Mouse (Mus musculus) limb, embryonic 12.5 days (tissue): ENCODE measurements at regions not wholly inside any gene's neighbourhood (a gene's known extent, or its start where the extent isn't known, plus 50 kb on each side); places are given as distances from the start of the nearest gene placed in this dataset.
A peak's percentile ranks its signal among the peaks of the same experiment; 100 is the strongest.

Source experiments
- ATAC-seq: fragments of 200-750 bp; cut with Nextera tagmentation; 2 replicates; pipeline ENCODE4 v1.8.0; 2017; ENCODE audit warnings: low read depth, moderate TSS enrichment; ENCODE audit not compliant: insufficient number of reproducible peaks, insufficient read depth, low FRiP score, low TSS enrichment
- H3K27ac ChIP-seq: fragments of 300-500 bp; sonication (generic); 2 replicates; pipeline ENCODE4 v1.5.1; 2016; ENCODE audit warnings: mild to moderate bottlenecking, moderate library complexity
- H3K27me3 ChIP-seq: fragments of 300-500 bp; sonication (generic); 2 replicates; pipeline ENCODE4 v1.6.1; 2016; ENCODE audit warnings: mild to moderate bottlenecking, moderate library complexity
- H3K36me3 ChIP-seq: fragments of 300-500 bp; sonication (generic); 2 replicates; pipeline ENCODE4 v1.6.1; 2016; ENCODE audit warnings: mild to moderate bottlenecking, moderate library complexity
- H3K4me1 ChIP-seq: fragments of 300-500 bp; sonication (generic); replicated peaks from 2 replicates; pipeline ENCODE4 v1.6.1; 2016
- H3K4me2 ChIP-seq: fragments of 300-500 bp; sonication (generic); 2 replicates; pipeline ENCODE4 v1.6.1; 2016; ENCODE audit warnings: mild to moderate bottlenecking, moderate library complexity
- H3K4me3 ChIP-seq: fragments of 300-500 bp; sonication (generic); replicated peaks from 2 replicates; pipeline ENCODE4 v1.5.1; 2016; ENCODE audit warnings: mild to moderate bottlenecking
- H3K9ac ChIP-seq: fragments of 300-500 bp; sonication (generic); replicated peaks from 2 replicates; pipeline ENCODE4 v1.6.1; 2016; ENCODE audit warnings: mild to moderate bottlenecking, moderate library complexity
- H3K9me3 ChIP-seq: fragments of 300-500 bp; sonication (generic); 2 replicates; pipeline ENCODE4 v1.6.1; 2016; ENCODE audit warnings: mild to moderate bottlenecking, moderate library complexity
- WGBS: fragments of 180-500 bp; shearing (Covaris S2); methylation state at CpG from one replicate; pipeline ENCODE4 v1.1.7; 2016; 5-methylcytosine and 5-hydroxymethylcytosine counted together

DNA sequence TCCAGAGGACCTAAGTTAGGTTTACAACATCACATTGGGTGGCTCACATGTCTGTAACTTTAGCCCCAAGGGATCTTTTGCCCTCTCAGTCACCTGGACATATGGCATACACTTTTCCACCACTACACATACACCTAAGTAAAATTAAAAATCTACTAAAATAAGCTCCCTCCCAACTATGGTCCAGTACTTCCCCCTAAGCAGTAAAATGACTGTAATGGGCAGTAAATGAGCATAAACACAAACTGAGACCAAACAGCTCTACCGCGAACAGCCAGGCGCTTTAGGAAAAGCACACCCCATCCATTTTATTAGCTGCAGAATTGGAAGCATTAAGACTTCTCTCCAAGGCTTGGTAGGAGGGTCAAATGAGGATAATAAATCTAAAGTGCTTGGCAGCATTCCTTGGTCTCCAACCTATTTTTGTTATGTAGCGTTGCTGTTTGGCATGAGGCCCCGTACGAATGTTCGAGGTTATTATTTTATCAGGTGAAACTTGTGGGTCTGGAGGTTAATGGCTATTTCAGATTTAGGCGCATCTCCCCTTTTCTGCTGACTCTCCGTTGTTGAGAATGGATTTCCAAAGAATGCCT lies 157.5 kb upstream of the Eif4g2 start:
- no peaks in the 10 kb centered on the region for H3K36me3 ChIP-seq
- H3K9me3 ChIP-seq: peaks cover 8% of the 10 kb centered on the region; the same call in 1 of the 2 replicates
- H3K4me1 ChIP-seq: peaks cover 11% of the 10 kb centered on the region
- H3K27me3 ChIP-seq: peaks cover 14% of the 10 kb centered on the region
- no peak overlapping the region for H3K4me2 ChIP-seq
- H3K27ac ChIP-seq: no peak overlapping the region
- peak; percentile 52; the same call in 1 of the 2 replicates for ATAC-seq
- no peak overlapping the region for H3K9ac ChIP-seq
- no peak overlapping the region for H3K4me3 ChIP-seq
- WGBS: 19% methylated on average over 9 of the region's 9 CpGs

DNA sequence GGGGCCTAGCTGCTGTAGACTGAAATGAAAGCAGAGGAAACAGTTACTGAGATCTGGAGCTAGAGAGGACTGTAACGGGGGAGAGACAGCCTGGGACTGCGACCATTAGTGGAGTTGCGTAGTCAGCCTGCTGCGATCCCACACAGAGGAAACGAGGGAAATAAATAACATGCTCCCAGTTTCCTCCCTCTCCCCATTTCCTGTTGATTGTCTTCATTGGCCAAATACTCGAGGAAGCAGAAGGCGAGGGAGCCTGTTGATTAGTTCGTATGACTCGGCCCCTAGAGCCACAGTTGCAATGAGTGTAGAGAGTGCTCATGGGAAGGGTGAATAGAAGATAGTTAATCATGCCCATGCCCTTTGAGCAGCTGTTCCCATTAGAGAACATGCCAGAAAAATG lies 155.0 kb upstream of the Eif4g2 start:
- H3K9me3 ChIP-seq: peaks cover 8% of the 10 kb centered on the region; the same call in 1 of the 2 replicates
- peaks cover 11% of the 10 kb centered on the region for H3K4me1 ChIP-seq
- 50% methylated on average over 9 of the region's 9 CpGs for WGBS
- no peak for ATAC-seq
- no peak overlapping the region for H3K9ac ChIP-seq
- no peak overlapping the region for H3K4me2 ChIP-seq
- no peak overlapping the region for H3K4me3 ChIP-seq
- H3K27ac ChIP-seq: no peak overlapping the region
- H3K36me3 ChIP-seq: no peaks in the 10 kb centered on the region
- H3K27me3 ChIP-seq: peaks cover 6% of the 10 kb centered on the region; the same call in 1 of the 2 replicates

DNA sequence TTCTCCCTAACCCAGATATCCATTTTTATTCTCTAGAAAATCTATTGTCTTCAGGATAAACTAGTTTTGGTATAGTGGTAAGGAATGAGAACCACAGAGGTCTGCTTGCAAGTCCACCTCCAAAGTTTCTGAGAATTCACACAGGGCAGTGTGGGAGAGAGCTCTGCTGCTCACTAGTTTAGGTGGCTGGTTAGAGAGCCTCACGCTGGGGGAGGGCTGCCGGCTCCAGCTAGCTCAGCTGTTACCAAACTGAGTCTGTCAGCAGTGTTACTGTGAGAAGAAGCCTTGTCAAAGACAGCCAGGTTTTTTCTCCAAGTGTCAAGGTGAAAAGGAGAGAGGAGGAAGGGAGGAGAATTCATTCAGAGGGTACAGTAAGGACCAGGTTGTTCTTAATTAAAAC lies 147.8 kb upstream of the Eif4g2 start:
- no peak for ATAC-seq
- no peak overlapping the region for H3K4me3 ChIP-seq
- no peak overlapping the region for H3K4me2 ChIP-seq
- no peak overlapping the region for H3K9ac ChIP-seq
- peaks cover 2% of the 10 kb centered on the region; the same call in 1 of the 2 replicates for H3K27me3 ChIP-seq
- H3K9me3 ChIP-seq: no peaks in the 10 kb centered on the region
- WGBS: 69% methylated on average over 2 of the region's 2 CpGs
- no peaks in the 10 kb centered on the region for H3K4me1 ChIP-seq
- H3K27ac ChIP-seq: no peak overlapping the region
- H3K36me3 ChIP-seq: no peaks in the 10 kb centered on the region

DNA sequence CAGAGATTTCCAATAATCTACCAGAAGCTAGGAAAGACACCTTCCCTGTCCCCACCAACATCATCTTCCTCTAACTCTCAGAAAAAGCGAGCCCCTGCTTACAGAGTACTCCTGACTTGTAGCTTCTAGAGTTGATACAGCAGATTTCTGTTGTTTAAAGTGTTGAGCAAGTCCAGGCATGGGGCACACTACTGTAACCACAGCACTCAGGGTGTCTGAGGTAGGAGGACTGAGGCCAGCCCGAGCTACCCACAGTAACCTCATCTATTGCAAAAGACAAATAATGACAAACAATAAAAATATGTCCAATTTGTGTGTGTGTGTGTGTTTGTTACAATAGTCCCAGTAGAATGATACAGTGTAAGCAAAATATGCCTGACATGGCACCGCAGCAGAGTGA lies 144.3 kb upstream of the Eif4g2 start:
- Histone ChIP-seq H3K4me1 (no peaks in the 10 kb centered on the region), H3K36me3 (no peaks in the 10 kb centered on the region), H3K27me3 (no peaks in the 10 kb centered on the region), H3K4me3 (no peak overlapping the region), H3K9ac (no peak overlapping the region), H3K27ac (no peak overlapping the region), H3K9me3 (no peaks in the 10 kb centered on the region), H3K4me2 (no peak overlapping the region)
- 82% methylated on average over 3 of the region's 3 CpGs for WGBS
- no peak for ATAC-seq

GRCm38 (mm10) chr7:111226026-111226656 lies 143.3 kb upstream of the Eif4g2 start:
- H3K4me2 ChIP-seq: no peak overlapping the region
- H3K4me3 ChIP-seq: no peak overlapping the region
- no peaks in the 10 kb centered on the region for H3K27me3 ChIP-seq
- ATAC-seq: no peak
- no peaks in the 10 kb centered on the region for H3K36me3 ChIP-seq
- whole genome bisulfite sequencing: 87% methylated on average over 1 of the region's 1 CpGs
- no peaks in the 10 kb centered on the region for H3K9me3 ChIP-seq
- no peak overlapping the region for H3K9ac ChIP-seq
- no peaks in the 10 kb centered on the region for H3K4me1 ChIP-seq
- H3K27ac ChIP-seq: no peak overlapping the region

- no peaks in the 10 kb centered on the region for H3K36me3 ChIP-seq
- no peak overlapping the region for H3K4me3 ChIP-seq
- H3K27me3 ChIP-seq: no peaks in the 10 kb centered on the region
- no peaks in the 10 kb centered on the region for H3K4me1 ChIP-seq
- H3K4me2 ChIP-seq: no peak overlapping the region
- no peak overlapping the region for H3K27ac ChIP-seq
- WGBS: 79% methylated on average over 5 of the region's 5 CpGs
- H3K9ac ChIP-seq: no peak overlapping the region
- ATAC-seq: no peak
- 0 out of 2 replicates have a peak, but pooled peaks cover 2% of the 10 kb centered on the region for H3K9me3 ChIP-seq
Measured at GRCm38 (mm10) chr7:111215586-111215985, 132.8 kb upstream of the Eif4g2 start.

DNA sequence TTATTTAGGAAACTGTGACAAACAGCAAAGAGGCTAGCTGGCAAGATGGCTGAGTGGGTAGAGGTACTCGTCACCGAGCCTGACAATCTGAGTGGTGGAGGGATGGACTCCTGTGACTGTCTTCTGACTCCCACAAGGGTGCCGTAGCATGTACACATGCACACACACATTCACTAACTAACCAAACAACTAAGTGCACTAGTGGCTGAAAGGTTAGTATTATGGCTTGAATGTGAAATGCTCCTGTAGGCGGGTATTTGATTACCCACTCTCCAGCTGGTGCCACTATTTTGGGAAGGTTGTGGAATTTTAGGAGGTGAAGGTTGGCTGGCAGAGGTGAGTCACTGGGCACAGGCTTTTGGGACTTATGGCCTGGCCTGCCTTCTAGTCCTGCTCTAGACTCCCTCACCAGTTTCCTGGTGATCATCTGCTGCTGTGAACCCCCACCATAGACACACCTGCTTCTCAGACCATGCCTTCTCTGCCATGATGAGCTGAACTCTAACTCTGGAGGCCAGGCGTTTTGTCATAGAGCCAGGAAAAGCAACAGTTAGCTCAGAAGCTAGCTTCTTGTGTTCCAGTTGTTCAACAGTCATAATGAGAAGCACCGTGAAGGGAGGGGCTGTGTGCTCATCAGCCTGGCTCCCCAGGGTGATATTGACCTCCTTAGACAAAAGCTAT lies 131.5 kb upstream of the Eif4g2 start:
- Histone ChIP-seq H3K36me3 (no peaks in the 10 kb centered on the region), H3K27me3 (peaks cover 3% of the 10 kb centered on the region; the same call in 1 of the 2 replicates), H3K4me2 (no peak overlapping the region), H3K27ac (no peak overlapping the region), H3K9ac (no peak overlapping the region), H3K9me3 (0 out of 2 replicates have a peak, but pooled peaks cover under 1% of the 10 kb centered on the region), H3K4me3 (no peak overlapping the region), H3K4me1 (no peaks in the 10 kb centered on the region)
- 91% methylated on average over 6 of the region's 6 CpGs for WGBS
- ATAC-seq: no peak

DNA sequence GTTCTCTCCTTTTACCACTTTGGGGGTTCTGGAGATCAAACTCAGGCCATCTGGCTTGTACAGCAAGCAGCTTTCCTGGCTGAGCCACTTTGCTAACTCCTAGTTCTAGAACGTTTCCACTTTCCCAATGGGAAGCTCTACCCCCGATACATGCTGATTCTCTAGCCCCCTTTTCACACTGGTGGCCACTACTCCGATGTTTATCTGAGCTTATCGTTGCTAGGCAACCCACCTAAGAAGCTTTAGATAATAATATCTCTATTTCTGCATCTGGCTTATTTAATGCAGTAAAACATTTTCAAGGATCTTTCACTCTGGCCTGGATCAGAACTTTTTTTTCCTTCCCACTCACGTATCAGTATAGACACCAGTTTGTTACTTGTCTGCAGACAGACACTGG lies 129.4 kb upstream of the Eif4g2 start:
- ATAC-seq: no peak
- Histone ChIP-seq H3K36me3 (no peaks in the 10 kb centered on the region), H3K9ac (no peak overlapping the region), H3K4me2 (no peak overlapping the region), H3K9me3 (no peaks in the 10 kb centered on the region), H3K27me3 (peaks cover 3% of the 10 kb centered on the region; the same call in 1 of the 2 replicates), H3K27ac (no peak overlapping the region), H3K4me1 (no peaks in the 10 kb centered on the region), H3K4me3 (no peak overlapping the region)
- WGBS: 87% methylated on average over 5 of the region's 5 CpGs

- Histone ChIP-seq H3K36me3 (no peaks in the 10 kb centered on the region), H3K9ac (no peak overlapping the region), H3K9me3 (no peaks in the 10 kb centered on the region), H3K4me1 (no peaks in the 10 kb centered on the region), H3K4me2 (no peak overlapping the region), H3K4me3 (no peak overlapping the region), H3K27ac (no peak overlapping the region), H3K27me3 (peaks cover 3% of the 10 kb centered on the region; the same call in 1 of the 2 replicates)
- no peak for ATAC-seq
- WGBS: 85% methylated on average over 11 of the region's 11 CpGs
Measured at GRCm38 (mm10) chr7:111211641-111212040, 128.8 kb upstream of the Eif4g2 start.

DNA sequence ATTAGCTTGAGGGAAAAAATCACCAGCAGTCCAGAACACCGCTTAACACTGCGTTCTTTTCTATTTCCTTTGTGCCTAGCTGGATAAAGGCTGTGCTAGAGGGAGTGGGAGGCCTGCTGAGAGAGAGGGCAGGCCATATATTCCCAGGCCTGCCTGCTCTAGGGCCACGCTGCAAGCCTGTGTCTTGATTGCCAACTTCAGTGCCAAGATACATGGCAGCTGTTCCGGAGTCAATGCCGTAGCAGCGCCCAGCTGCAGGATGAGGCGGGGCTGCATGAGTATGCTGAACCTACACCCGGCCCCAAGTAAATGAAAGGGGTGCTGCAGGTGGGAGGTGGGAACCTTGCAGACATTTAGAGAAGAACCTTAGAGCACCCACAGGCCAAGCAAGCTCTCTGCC lies 127.5 kb upstream of the Eif4g2 start:
- H3K4me2 ChIP-seq: no peak overlapping the region
- H3K9me3 ChIP-seq: no peaks in the 10 kb centered on the region
- H3K27me3 ChIP-seq: peaks cover 3% of the 10 kb centered on the region; the same call in 1 of the 2 replicates
- H3K4me1 ChIP-seq: no peaks in the 10 kb centered on the region
- H3K4me3 ChIP-seq: no peak overlapping the region
- H3K9ac ChIP-seq: no peak overlapping the region
- no peaks in the 10 kb centered on the region for H3K36me3 ChIP-seq
- 85% methylated on average over 8 of the region's 8 CpGs for WGBS
- ATAC-seq: no peak
- no peak overlapping the region for H3K27ac ChIP-seq

DNA sequence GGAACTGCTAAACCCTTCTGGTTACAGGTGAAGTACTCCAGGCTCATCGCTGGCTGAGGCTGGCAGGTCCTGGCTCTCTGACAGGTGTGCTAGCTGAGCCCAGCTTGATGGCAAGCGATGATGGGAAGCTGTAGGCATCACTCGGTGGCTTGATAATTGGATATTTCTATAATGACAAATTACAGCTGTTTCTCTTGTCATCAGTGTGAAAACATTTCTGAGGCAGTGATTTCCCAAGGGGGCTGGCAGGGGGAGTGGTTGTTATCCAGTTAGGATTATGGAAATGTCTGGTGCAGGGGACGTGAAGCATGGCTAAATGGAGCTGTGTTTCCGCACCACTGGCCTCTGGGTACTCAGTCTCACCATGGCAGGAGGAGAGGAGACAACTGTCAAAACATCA lies 123.0 kb upstream of the Eif4g2 start:
- H3K4me1 ChIP-seq: no peaks in the 10 kb centered on the region
- H3K9ac ChIP-seq: no peak overlapping the region
- ATAC-seq: no peak
- no peak overlapping the region for H3K27ac ChIP-seq
- peaks cover 3% of the 10 kb centered on the region; the same call in 1 of the 2 replicates for H3K27me3 ChIP-seq
- H3K4me3 ChIP-seq: no peak overlapping the region
- no peak overlapping the region for H3K4me2 ChIP-seq
- H3K9me3 ChIP-seq: no peaks in the 10 kb centered on the region
- H3K36me3 ChIP-seq: no peaks in the 10 kb centered on the region
- WGBS: 82% methylated on average over 5 of the region's 5 CpGs
